Comparison of ENCODE assay signal across 16 mouse cellular contexts in the genomic region with DNA sequence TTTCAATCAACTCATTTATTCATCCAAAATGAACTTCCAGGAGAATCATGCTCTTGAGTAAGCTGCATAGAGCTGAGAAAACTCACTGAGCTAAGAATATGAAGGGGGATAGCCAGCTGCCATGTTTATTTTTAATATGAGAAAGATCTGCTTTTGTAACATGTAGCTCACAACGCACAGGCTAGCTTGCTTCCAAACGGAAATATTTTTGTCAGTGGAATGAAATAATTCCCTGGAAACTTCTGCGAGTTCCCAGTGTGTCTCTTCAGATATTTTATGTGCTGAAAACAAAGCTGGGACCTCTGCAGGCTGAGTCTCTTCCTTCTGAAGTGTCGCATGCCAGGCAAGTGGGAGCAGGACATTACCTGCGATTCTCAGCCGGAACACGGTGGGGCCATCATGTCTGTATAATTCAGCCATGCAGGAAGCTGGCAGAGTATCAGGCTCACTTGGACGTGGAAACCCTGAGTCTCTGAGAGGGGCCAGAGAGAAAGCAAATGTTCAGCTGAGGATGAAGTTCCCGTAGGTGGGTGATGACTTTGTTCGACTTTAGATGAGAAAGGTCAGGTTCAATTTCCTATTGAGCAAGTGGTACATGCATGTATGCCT.
A peak's percentile ranks its signal among the peaks of the same experiment; 100 is the strongest.
DNase-seq lines count a peak whose midpoint lies in the region; ATAC-seq lines count a peak whose summit lies in the region.
"Had no signal": no experiment of that assay in that cellular context is flagged by ENCODE, and none has a peak within 500 bp of the region (broad histone marks: within the 10 kb centered on the region; RNA-seq: fewer than 3 reads in every experiment).

No protein-coding gene starts in this region.

- intact Hi-C loops in left cerebral cortex, postnatal 4 days (cut with DNase I) = no loop called here

- DNase-seq in cerebellum, adult 9-10 months = peak; percentile 54
- DNase-seq in cerebellum, adult 11-12 months = no peak
- DNase-seq in frontal cortex, postnatal 10 days (ENCODE audit: low spot score in 2 of 2) = no peak
- DNase-seq in left cerebral cortex, postnatal 4 days = peak; percentile 11
- DNase-seq in left cerebral cortex, adult 18-20 months (ENCODE audit: low spot score in 2 of 2) = no peak
- peak; percentile 74 for DNase-seq in telencephalon, adult 2 months (ENCODE audit: low read depth, low spot score)
- no peak for DNase-seq in c-Kit-positive CD71-positive TER-119-positive erythroid progenitor cells, embryonic 14.5 days (ENCODE audit: low spot score)
- DNase-seq: adrenal gland, postnatal 10 days; gastrocnemius, postnatal 36 days; heart, adult 11 months; heart, postnatal 36 days had no signal

- ATAC-seq in frontal cortex, adult (ENCODE audit: low TSS enrichment) = peak; percentile 80
- ATAC-seq: forebrain, embryonic 16.5 days; hindbrain, embryonic 16.5 days; inflammation-experienced regulatory T-cells, adult 6 months; intestine, postnatal 0 days had no signal

Comparison
In these comparisons a context has a peak if more than half of its experiments do, and no peak if none do; other contexts are left out.
1. DNase-seq: peak in cerebellum, adult 9-10 months (single experiment), left cerebral cortex, postnatal 4 days (single experiment) and telencephalon, adult 2 months (single experiment); none in cerebellum, adult 11-12 months (single experiment), frontal cortex, postnatal 10 days (0 of 2), left cerebral cortex, adult 18-20 months (0 of 2) and c-Kit-positive CD71-positive TER-119-positive erythroid progenitor cells, embryonic 14.5 days (single experiment).